Mouse (Mus musculus) midbrain, embryonic 15.5 days (tissue): Measurements from ENCODE around the gene Pced1b. TPM values are rescaled to one million over a fixed set of nuclear protein-coding genes. Genes with fewer than 3 reads are reported as not detected.

ENCODE experiments used
- ATAC-seq: fragments of 200-750 bp; cut with Nextera tagmentation; replicated peaks from 2 replicates; pipeline ENCODE4 v1.8.0; 2017; ENCODE audit warnings: moderate TSS enrichment
- H3K27ac ChIP-seq: fragments of 300-500 bp; sonication (generic); 2 replicates; pipeline ENCODE4 v1.5.1; 2015; ENCODE audit warnings: mild to moderate bottlenecking, inconsistent platforms
- H3K27me3 ChIP-seq: fragments of 300-500 bp; sonication (generic); replicated peaks from 2 replicates; pipeline ENCODE4 v1.6.1; 2015; ENCODE audit warnings: inconsistent platforms
- H3K36me3 ChIP-seq: fragments of 300-500 bp; sonication (generic); replicated peaks from 2 replicates; pipeline ENCODE4 v1.6.1; 2015; ENCODE audit warnings: inconsistent platforms
- H3K4me1 ChIP-seq: fragments of 300-500 bp; sonication (generic); 2 replicates; pipeline ENCODE4 v1.6.1; 2015; ENCODE audit warnings: inconsistent platforms
- H3K4me2 ChIP-seq: fragments of 300-500 bp; sonication (generic); 2 replicates; pipeline ENCODE4 v1.6.1; 2015; ENCODE audit warnings: inconsistent platforms, mild to moderate bottlenecking, moderate library complexity
- H3K4me3 ChIP-seq: fragments of 300-500 bp; sonication (generic); 2 replicates; pipeline ENCODE4 v1.5.1; 2015; ENCODE audit warnings: mild to moderate bottlenecking, inconsistent platforms
- H3K9ac ChIP-seq: fragments of 300-500 bp; sonication (generic); 2 replicates; pipeline ENCODE4 v1.6.1; 2015; ENCODE audit warnings: mild to moderate bottlenecking, inconsistent platforms
- H3K9me3 ChIP-seq: fragments of 300-500 bp; sonication (generic); 2 replicates; pipeline ENCODE4 v1.6.1; 2016; ENCODE audit warnings: inconsistent platforms
- WGBS: fragments of 180-500 bp; shearing (Covaris S2); methylation state at CpG from one replicate; pipeline ENCODE4 v1.1.7; 2015; ENCODE audit warnings: mixed read lengths; 5-methylcytosine and 5-hydroxymethylcytosine counted together
- polyA plus RNA-seq: library from polyadenylated mRNA; unstranded; fragments of >200 nt; fragmentation: Nextera tagmentation; extraction: Ambion mirVana; gene quantifications from 2 replicates; pipeline ENCODE4 v1.2.1, GENCODE M21; 2015

Pced1b gene
- polyA plus RNA-seq, 1 experiment from 2014 or later = 6.2 TPM

DNA sequence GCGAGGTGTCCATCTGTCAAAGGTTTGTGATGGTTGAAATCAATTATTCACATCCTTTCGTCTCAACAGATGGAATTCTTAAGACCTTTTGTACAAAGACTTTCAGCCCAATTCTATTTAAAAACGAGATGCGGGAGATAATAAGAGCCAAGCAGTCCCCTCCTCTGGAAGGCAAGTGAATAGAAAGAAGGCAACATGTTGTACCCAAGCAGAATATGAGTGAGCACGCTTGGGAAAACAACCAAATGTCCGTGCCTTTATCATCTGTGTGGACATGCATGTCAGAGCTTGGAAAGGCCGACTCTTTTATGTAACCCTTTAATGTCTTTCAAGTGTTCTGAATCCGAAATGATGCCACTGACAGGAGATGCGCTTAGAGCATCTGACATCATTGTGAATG, 61.0 kb downstream of the Pced1b start:
- Histone ChIP-seq H3K36me3 (no peaks in the 10 kb centered on the region), H3K27ac (no peak overlapping the region), H3K4me3 (no peak overlapping the region), H3K9ac (no peak overlapping the region), H3K9me3 (no peaks in the 10 kb centered on the region), H3K27me3 (no peaks in the 10 kb centered on the region), H3K4me2 (no peak overlapping the region), H3K4me1 (0 out of 2 replicates have a peak, but pooled peaks cover 5% of the 10 kb centered on the region)
- WGBS = 30% methylated on average over 9 of the region's 9 CpGs
- no peak for ATAC-seq

DNA sequence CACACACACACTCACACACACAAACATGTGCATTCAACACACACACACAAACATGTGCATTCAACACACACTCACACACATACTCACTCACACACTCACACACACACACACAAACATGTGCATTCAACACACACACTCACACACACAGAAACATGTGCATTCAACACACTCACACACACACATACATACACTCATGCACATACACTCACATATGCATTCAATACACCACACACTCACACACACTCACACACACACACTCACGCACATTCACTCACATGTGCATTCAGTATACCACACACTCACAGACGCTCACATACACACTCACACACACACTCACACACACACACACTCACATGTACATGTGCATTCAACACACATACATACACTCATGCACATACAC, 62.6 kb downstream of the Pced1b start:
- H3K27ac ChIP-seq = no peak overlapping the region
- no peak overlapping the region for H3K4me3 ChIP-seq
- H3K27me3 ChIP-seq = no peaks in the 10 kb centered on the region
- H3K4me1 ChIP-seq = peaks cover 10% of the 10 kb centered on the region
- no peaks in the 10 kb centered on the region for H3K9me3 ChIP-seq
- WGBS = 100% methylated on average over 2 of the region's 2 CpGs
- H3K4me2 ChIP-seq = no peak overlapping the region
- H3K36me3 ChIP-seq = no peaks in the 10 kb centered on the region
- ATAC-seq = no peak
- no peak overlapping the region for H3K9ac ChIP-seq

GRCm38 (mm10) chr15:97310251-97310650, 63.3 kb downstream of the Pced1b start:
- Histone ChIP-seq H3K9me3 (no peaks in the 10 kb centered on the region), H3K4me3 (no peak overlapping the region), H3K27ac (no peak overlapping the region), H3K27me3 (no peaks in the 10 kb centered on the region), H3K36me3 (no peaks in the 10 kb centered on the region), H3K4me2 (no peak overlapping the region), H3K9ac (no peak overlapping the region), H3K4me1 (peaks cover 14% of the 10 kb centered on the region)
- 75% methylated on average over 9 of the region's 9 CpGs for WGBS
- ATAC-seq = no peak

- H3K9me3 ChIP-seq = no peaks in the 10 kb centered on the region
- ATAC-seq = no peak
Measured at GRCm38 (mm10) chr15:97311211-97311610, 64.3 kb downstream of the Pced1b start.

GRCm38 (mm10) chr15:97311937-97312336, 65.0 kb downstream of the Pced1b start:
- Histone ChIP-seq H3K27me3 (no peaks in the 10 kb centered on the region), H3K36me3 (no peaks in the 10 kb centered on the region), H3K4me2 (no peak overlapping the region), H3K9me3 (no peaks in the 10 kb centered on the region), H3K27ac (no peak overlapping the region), H3K4me1 (peaks cover 14% of the 10 kb centered on the region), H3K9ac (no peak overlapping the region), H3K4me3 (no peak overlapping the region)
- no peak for ATAC-seq
- WGBS = 93% methylated on average over 8 of the region's 8 CpGs

More at GRCm38 (mm10) chr15:97311211-97311610, 64.3 kb downstream of the Pced1b start:
- H3K36me3 ChIP-seq = no peaks in the 10 kb centered on the region
- H3K4me2 ChIP-seq = no peak overlapping the region
- 70% methylated on average over 7 of the region's 7 CpGs for WGBS
- H3K4me3 ChIP-seq = no peak overlapping the region
- no peak overlapping the region for H3K9ac ChIP-seq
- H3K27me3 ChIP-seq = no peaks in the 10 kb centered on the region
- no peak overlapping the region for H3K27ac ChIP-seq
- H3K4me1 ChIP-seq = peaks cover 14% of the 10 kb centered on the region

- Histone ChIP-seq H3K27ac (peak overlapping the region; percentile 65), H3K4me2 (peak overlapping the region; percentile 25), H3K36me3 (no peaks in the 10 kb centered on the region), H3K4me1 (peaks cover 22% of the 10 kb centered on the region), H3K9ac (no peak overlapping the region), H3K27me3 (no peaks in the 10 kb centered on the region), H3K4me3 (no peak overlapping the region), H3K9me3 (no peaks in the 10 kb centered on the region)
- WGBS = 33% methylated on average over 14 of the region's 14 CpGs
- 0 out of 2 replicates have a peak, but pooled peaks have one; percentile 20 for ATAC-seq
Measured at GRCm38 (mm10) chr15:97314720-97315421, 68.0 kb downstream of the Pced1b start.

GRCm38 (mm10) chr15:97315422-97315757, 68.5 kb downstream of the Pced1b start:
- 43% methylated on average over 9 of the region's 9 CpGs for WGBS
- peak; percentile 63; the same call in 1 of the 2 replicates for ATAC-seq
- H3K4me2 ChIP-seq = peak overlapping the region; percentile 25; the same call in 1 of the 2 replicates
- no peak overlapping the region for H3K4me3 ChIP-seq
- no peaks in the 10 kb centered on the region for H3K9me3 ChIP-seq
- no peak overlapping the region for H3K9ac ChIP-seq
- H3K4me1 ChIP-seq = peaks cover 22% of the 10 kb centered on the region
- H3K27ac ChIP-seq = 0 out of 2 replicates have a peak overlapping the region, but pooled peaks have one; percentile 65
- H3K27me3 ChIP-seq = no peaks in the 10 kb centered on the region
- H3K36me3 ChIP-seq = no peaks in the 10 kb centered on the region

DNA sequence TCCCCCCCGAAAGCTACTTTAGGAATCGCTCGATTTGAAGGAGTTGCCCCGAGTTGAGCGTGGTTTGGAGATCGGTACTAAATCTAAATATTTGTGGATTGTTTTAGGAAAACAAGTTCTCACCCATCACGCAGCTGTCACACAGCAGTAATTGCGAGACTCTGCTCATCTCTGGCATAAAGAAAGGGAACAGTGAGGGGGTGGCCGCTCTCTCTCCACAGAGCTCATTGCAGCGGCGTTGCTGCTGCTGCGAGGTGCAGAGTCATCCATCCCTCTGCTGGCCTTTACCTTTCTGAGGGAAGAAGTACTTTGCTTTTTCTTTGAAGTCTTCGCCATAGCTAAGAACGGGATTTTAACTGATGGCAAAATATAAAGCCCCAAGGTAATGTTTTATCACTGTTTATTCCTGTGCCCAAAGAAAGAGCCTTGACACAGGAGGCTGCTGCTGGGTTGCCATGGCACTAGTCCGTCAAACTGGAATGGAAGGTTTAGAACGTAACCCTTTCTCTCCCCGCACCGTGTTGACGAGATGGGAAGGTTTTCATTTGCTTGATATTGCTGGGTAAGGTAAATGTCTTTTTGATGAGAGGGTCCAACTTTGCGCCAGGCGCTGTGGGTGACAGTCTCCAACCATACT, 71.6 kb downstream of the Pced1b start:
- Histone ChIP-seq H3K9me3 (no peaks in the 10 kb centered on the region), H3K27ac (peak overlapping the region; percentile 67), H3K9ac (no peak overlapping the region), H3K4me1 (peaks cover 22% of the 10 kb centered on the region), H3K27me3 (no peaks in the 10 kb centered on the region), H3K4me3 (no peak overlapping the region), H3K4me2 (peak overlapping the region; percentile 3; the same call in 1 of the 2 replicates), H3K36me3 (no peaks in the 10 kb centered on the region)
- 71% methylated on average over 21 of the region's 21 CpGs for WGBS
- 0 out of 2 replicates have a peak, but pooled peaks have one; percentile 39 for ATAC-seq

- ATAC-seq = no peak
- peaks cover 23% of the 10 kb centered on the region for H3K4me1 ChIP-seq
- no peak overlapping the region for H3K4me3 ChIP-seq
- H3K36me3 ChIP-seq = no peaks in the 10 kb centered on the region
- H3K27me3 ChIP-seq = no peaks in the 10 kb centered on the region
- no peaks in the 10 kb centered on the region; the same call in 1 of the 2 replicates for H3K9me3 ChIP-seq
- H3K4me2 ChIP-seq = no peak overlapping the region
- 49% methylated on average over 5 of the region's 5 CpGs for WGBS
- no peak overlapping the region for H3K27ac ChIP-seq
- H3K9ac ChIP-seq = no peak overlapping the region
Measured at GRCm38 (mm10) chr15:97322821-97323220, 75.9 kb downstream of the Pced1b start.

DNA sequence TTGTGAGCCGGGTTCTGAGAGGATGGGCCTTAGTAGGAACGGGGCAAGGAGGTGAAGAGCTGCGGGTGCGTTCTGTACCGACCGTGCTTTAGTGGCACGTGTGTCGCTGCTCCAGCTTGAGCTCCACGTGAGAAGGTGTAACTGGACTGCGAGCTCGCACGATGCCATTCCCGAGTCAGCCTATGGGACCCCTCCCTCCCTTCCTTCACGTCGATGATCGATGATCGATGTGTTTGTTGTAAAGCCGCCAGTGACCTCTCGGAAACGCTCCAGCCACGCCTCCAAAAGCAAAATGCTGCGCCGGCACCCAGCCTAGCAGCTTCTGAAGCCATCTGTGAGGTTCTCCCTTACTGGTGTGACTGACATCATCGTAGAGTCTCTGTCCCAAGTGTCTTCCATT, 76.6 kb downstream of the Pced1b start:
- H3K4me1 ChIP-seq = peaks cover 19% of the 10 kb centered on the region
- H3K9ac ChIP-seq = no peak overlapping the region
- no peak overlapping the region for H3K4me3 ChIP-seq
- no peaks in the 10 kb centered on the region; the same call in 1 of the 2 replicates for H3K9me3 ChIP-seq
- WGBS = 81% methylated on average over 24 of the region's 24 CpGs
- H3K27ac ChIP-seq = 0 out of 2 replicates have a peak overlapping the region, but pooled peaks have one; percentile 16
- H3K36me3 ChIP-seq = no peaks in the 10 kb centered on the region
- no peaks in the 10 kb centered on the region for H3K27me3 ChIP-seq
- peak overlapping the region; percentile 19 for H3K4me2 ChIP-seq
- ATAC-seq = no peak

DNA sequence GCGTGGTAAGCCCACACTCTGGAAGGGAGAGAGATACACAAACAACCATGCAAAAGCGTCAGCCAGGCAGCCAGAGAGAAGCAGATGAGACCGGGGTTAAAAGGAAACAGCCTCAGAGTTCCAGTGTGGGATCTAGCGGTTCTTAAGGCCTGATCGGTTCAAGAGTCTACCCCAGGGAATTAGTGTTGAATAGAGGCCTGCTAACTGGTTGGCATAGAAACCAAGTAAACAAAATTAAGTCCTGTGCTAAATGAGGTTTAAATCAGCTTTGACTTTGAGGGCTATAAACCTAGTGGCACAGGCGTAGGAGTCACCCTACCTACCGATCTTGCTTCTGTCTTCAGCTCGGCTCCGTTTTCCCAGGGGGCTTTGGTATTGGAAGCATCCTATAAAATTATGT, 77.4 kb downstream of the Pced1b start:
- Histone ChIP-seq H3K4me3 (no peak overlapping the region), H3K27ac (peak overlapping the region; percentile 16)
- ATAC-seq = 0 out of 2 replicates have a peak, but pooled peaks have one; percentile 52

GRCm38 (mm10) chr15:97327500-97328081, 80.7 kb downstream of the Pced1b start:
- 71% methylated on average over 18 of the region's 18 CpGs for whole genome bisulfite sequencing
- no peak for ATAC-seq
- Histone ChIP-seq H3K4me2 (no peak overlapping the region), H3K27me3 (no peaks in the 10 kb centered on the region), H3K9ac (no peak overlapping the region), H3K27ac (no peak overlapping the region), H3K4me1 (peaks cover 11% of the 10 kb centered on the region; the same call in 1 of the 2 replicates), H3K36me3 (no peaks in the 10 kb centered on the region), H3K9me3 (no peaks in the 10 kb centered on the region; the same call in 1 of the 2 replicates), H3K4me3 (no peak overlapping the region)

More for the DNA sequence above, 77.4 kb downstream of the Pced1b start:
- Histone ChIP-seq H3K4me2 (peak overlapping the region; percentile 19; the same call in 1 of the 2 replicates), H3K36me3 (no peaks in the 10 kb centered on the region), H3K27me3 (no peaks in the 10 kb centered on the region), H3K9ac (no peak overlapping the region), H3K4me1 (peaks cover 11% of the 10 kb centered on the region; the same call in 1 of the 2 replicates), H3K9me3 (no peaks in the 10 kb centered on the region; the same call in 1 of the 2 replicates)
- WGBS = 47% methylated on average over 9 of the region's 9 CpGs
